Mouse (Mus musculus): ENCODE data around the gene Ttll5.

- TF ChIP-seq CTCF (IDR thresholded peaks at IDR 0.05; ENCODE audit: borderline replicate concordance, extremely low read depth, insufficient read depth, insufficient read length) (no peak), POLR2A (IDR thresholded peaks at IDR 0.05; ENCODE audit: borderline replicate concordance, extremely low read depth, insufficient read depth, insufficient read length, poor library complexity, severe bottlenecking) (no peak)
Observed at GRCm38 (mm10) chr12:85944419-85944818, 120.0 kb downstream of the Ttll5 start.

Measured in brain, embryonic 14.5 days (tissue).